Mouse (Mus musculus) R1 (cell line): Measurements from ENCODE around the gene Gm20909.
"Not testable (repeated sequence)": the region's sequence is repeated elsewhere in the genome, so short reads cannot be mapped to it uniquely, and the experiment has no call there.

Experiments used
- DNase-seq: peaks from one replicate; pipeline ENCODE4 v3.0.0-alpha.2; 2018; ENCODE audit warnings: low read depth, low spot score

Gm20909 gene

DNA sequence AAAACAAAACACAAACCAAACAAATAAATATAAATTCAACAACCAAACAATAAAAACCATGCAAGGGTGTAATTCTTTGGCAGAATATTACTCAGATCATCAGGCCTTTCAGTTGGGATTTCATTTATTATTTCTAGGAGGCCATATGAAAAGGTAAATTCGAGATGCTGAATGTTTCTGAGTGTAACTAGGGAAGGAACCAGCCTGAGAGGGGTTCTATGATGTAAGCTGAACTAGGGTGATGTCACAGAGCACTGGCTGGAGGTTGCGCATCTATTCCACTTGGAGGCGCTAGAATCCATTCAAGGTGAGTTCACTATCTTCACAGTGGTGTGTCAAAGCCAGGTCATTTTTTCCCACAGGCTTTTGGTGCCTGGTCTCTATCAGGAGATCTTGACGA, at the start of gene Gm20909:
Gene Gm20909 (plus strand): TSS at position 301 of the 400 bp plus-strand sequence.
- DNase-seq = not testable (repeated sequence)
